Mouse (Mus musculus): ENCODE results near the gene Pitx2.

DNA sequence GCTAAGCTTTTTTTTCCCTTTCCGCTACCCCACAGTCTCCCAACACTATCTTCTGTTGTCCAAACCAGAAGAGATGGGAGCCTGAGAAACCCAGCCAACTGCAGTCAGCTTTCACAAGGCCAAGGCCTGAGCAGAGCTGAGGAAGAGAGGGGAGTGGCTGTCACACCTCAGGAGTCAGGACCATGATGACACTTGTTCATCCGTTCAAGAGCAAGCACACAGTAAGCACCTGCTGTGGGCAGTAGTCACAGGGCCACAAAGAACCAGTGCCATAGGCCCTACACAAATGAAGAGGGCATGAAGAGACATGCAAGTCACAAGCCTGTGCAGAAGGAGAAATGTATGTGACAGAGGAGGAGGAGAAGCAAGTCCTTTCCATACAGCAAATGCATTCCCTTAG lies 49.7 kb upstream of the Pitx2 start:
- TF ChIP-seq CTCF (IDR thresholded peaks at IDR 0.05; ENCODE audit: low read depth) (no peak), EP300 (IDR thresholded peaks at IDR 0.05; ENCODE audit: low read depth) (no peak)

Measured in liver, postnatal 0 days (tissue).